Mouse (Mus musculus) kidney, postnatal 0 days (tissue): Measurements from ENCODE around the gene Hebp1. TPM values are rescaled to one million over a fixed set of nuclear protein-coding genes. Genes with fewer than 3 reads are reported as not detected.

ENCODE experiments used
- ATAC-seq: fragments of 200-750 bp; cut with Nextera tagmentation; replicated peaks from 2 replicates; pipeline ENCODE4 v1.8.0; 2017; ENCODE audit warnings: low read depth, moderate number of reproducible peaks, moderate TSS enrichment, moderate library complexity; ENCODE audit not compliant: low FRiP score
- DNase-seq: peaks from one replicate; pipeline ENCODE4 v3.0.0-alpha.2; 2016; ENCODE audit warnings: low spot score
- H3K27ac ChIP-seq: fragments of 300-500 bp; sonication (generic); 2 replicates; pipeline ENCODE4 v1.5.1; 2014; ENCODE audit warnings: mild to moderate bottlenecking
- H3K27me3 ChIP-seq: fragments of 300-500 bp; sonication (generic); 2 replicates; pipeline ENCODE4 v1.6.1; 2014; ENCODE audit warnings: low read length, mixed read lengths; ENCODE audit not compliant: insufficient read depth
- H3K36me3 ChIP-seq: fragments of 300-500 bp; sonication (generic); 2 replicates; pipeline ENCODE4 v1.6.1; 2014; ENCODE audit warnings: low read length, mixed read lengths; ENCODE audit not compliant: insufficient read depth
- H3K4me1 ChIP-seq: fragments of 300-500 bp; sonication (generic); replicated peaks from 2 replicates; pipeline ENCODE4 v1.6.1; 2014; ENCODE audit warnings: antibody characterized with exemption, low read length, mixed read lengths; ENCODE audit not compliant: insufficient read depth
- H3K4me2 ChIP-seq: fragments of 300-500 bp; sonication (generic); 2 replicates; pipeline ENCODE4 v1.6.1; 2014; ENCODE audit warnings: mild to moderate bottlenecking, low read length, moderate library complexity, mixed read lengths
- H3K4me3 ChIP-seq: fragments of 300-500 bp; sonication (generic); replicated peaks from 2 replicates; pipeline ENCODE4 v1.5.1; 2014; ENCODE audit warnings: low read depth, low read length
- H3K9ac ChIP-seq: fragments of 300-500 bp; sonication (generic); 2 replicates; pipeline ENCODE4 v1.6.1; 2014; ENCODE audit warnings: low read depth, low read length
- H3K9me3 ChIP-seq: fragments of 300-500 bp; sonication (generic); replicated peaks from 2 replicates; pipeline ENCODE4 v1.6.1; 2016; ENCODE audit warnings: low read length, inconsistent platforms, mixed read lengths
- CTCF ChIP-seq: IDR thresholded peaks from 2 replicates; pipeline ENCODE4 v1.5.1; 2016; ENCODE audit warnings: antibody characterized with exemption, low read depth, mild to moderate bottlenecking, moderate library complexity
- WGBS: fragments of 180-500 bp; shearing (Covaris S2); extraction: QIAGEN DNeasy Blood & Tissue Kit; methylation state at CpG from one replicate; pipeline ENCODE4 v1.1.7; 2014; 5-methylcytosine and 5-hydroxymethylcytosine counted together
- polyA plus RNA-seq: library from polyadenylated mRNA; unstranded; fragments of >200 nt; fragmentation: Nextera tagmentation; extraction: Ambion mirVana; gene quantifications from 2 replicates; pipeline ENCODE4 v1.2.1, GENCODE M21; 2015

Gene Hebp1
- polyA plus RNA-seq, 1 experiment from 2014 or later, result 52.3 TPM

DNA sequence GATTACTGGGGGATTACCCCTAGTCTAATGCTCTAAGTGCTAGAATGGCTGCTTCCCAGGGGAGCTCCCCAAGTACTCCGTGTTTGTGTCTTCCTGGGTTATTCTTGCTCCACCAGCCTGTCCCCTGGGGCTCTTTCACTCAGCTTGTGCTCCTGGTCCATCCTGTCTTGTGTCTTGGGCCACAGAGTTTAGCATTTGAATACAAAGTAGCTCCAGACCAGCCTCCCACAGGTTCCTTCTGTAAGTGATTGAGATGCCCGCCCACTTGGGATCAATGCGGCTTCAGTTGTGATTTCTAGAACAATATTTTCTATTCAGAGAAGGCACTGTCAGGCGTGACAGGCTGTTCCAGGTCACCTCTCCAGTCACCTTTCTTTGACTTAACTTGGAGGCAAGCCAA, 4.1 kb downstream of the Hebp1 start:
- 32% methylated on average over 4 of the region's 4 CpGs for WGBS
- 0 out of 2 replicates have a peak, but pooled peaks cover 3% of the 10 kb centered on the region for H3K4me1 ChIP-seq
- no peak for DNase-seq
- H3K9ac ChIP-seq, result no peak overlapping the region
- no peak overlapping the region for H3K4me2 ChIP-seq
- no peaks in the 10 kb centered on the region for H3K36me3 ChIP-seq
- TF ChIP-seq CTCF, result no peak
- H3K27me3 ChIP-seq, result no peaks in the 10 kb centered on the region
- H3K9me3 ChIP-seq, result no peaks in the 10 kb centered on the region
- no peak for ATAC-seq
- H3K27ac ChIP-seq, result no peak overlapping the region
- H3K4me3 ChIP-seq, result no peak overlapping the region

DNA sequence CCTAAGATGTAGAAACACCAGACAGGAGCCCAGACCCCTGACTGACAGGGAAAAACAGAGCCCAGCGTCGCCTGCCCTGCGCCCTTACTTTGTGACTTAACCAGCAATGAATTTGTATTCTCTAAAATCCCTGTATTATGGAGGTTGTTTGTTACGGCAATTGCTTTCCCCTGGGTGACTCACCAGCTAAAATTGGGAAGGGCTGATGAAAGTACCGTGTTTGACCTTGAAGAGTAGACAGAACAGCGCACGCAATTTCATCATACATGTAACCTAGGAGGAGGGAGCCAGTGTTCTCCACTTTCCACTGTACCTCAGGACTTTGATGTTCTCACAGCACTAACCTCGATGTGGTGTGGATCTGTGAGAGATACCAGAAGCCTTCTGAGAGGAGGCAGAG, 4.8 kb downstream of the Hebp1 start:
- no peak overlapping the region for H3K27ac ChIP-seq
- DNase-seq (no peak), ATAC-seq (no peak)
- H3K27me3 ChIP-seq, result no peaks in the 10 kb centered on the region
- 0 out of 2 replicates have a peak, but pooled peaks cover 3% of the 10 kb centered on the region for H3K4me1 ChIP-seq
- H3K9ac ChIP-seq, result no peak overlapping the region
- no peak for TF ChIP-seq CTCF
- 83% methylated on average over 8 of the region's 8 CpGs for WGBS
- no peaks in the 10 kb centered on the region for H3K36me3 ChIP-seq
- H3K4me2 ChIP-seq, result no peak overlapping the region
- no peak overlapping the region for H3K4me3 ChIP-seq
- H3K9me3 ChIP-seq, result no peaks in the 10 kb centered on the region

DNA sequence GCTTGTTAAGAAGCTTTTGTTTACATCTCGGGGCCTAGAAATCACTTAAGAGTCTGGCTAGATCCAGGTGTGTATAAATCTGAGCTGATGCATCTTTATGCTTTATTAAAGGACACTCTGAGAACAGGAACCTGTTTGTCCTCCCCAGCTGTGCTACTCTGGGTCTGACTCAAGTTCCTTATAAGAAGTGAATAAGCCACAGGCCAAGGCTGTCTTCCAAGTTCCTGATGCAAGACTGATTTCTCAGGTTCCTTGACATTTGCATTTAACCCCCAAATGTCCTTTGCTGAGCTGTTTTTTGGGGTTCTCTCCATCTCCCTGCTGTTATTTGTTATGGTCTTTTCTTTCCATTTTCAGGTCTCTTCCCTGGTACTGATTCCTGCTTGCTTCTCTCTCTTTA, 5.9 kb downstream of the Hebp1 start:
- Histone ChIP-seq H3K9me3 (no peaks in the 10 kb centered on the region), H3K4me1 (0 out of 2 replicates have a peak, but pooled peaks cover 3% of the 10 kb centered on the region), H3K27ac (no peak overlapping the region), H3K27me3 (no peaks in the 10 kb centered on the region), H3K36me3 (no peaks in the 10 kb centered on the region), H3K9ac (no peak overlapping the region), H3K4me2 (no peak overlapping the region), H3K4me3 (no peak overlapping the region)
- DNase-seq (no peak), ATAC-seq (no peak)
- no peak for TF ChIP-seq CTCF
- 83% methylated on average over 1 of the region's 1 CpGs for WGBS

DNA sequence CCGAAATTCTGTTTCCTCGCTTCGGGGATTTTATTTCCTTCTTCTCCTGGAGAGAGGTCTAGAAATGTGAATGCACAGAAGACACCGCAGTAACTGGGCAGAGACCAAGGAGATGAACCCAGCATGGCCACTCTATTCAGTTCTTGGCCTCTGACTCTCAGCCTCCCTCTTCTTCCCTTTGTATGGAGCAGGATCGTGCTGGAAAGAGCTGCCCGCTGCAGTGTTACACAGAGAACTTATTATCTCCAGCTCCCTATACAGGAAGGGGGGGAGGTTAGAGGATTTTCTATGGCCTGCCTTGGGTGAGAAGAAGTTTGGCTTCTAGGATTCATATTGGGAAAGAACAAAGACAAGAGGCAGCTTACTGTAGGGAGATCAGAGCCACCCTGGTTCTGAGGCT, 7.7 kb downstream of the Hebp1 start:
- no peak overlapping the region for H3K4me2 ChIP-seq
- ATAC-seq, result no peak
- H3K27ac ChIP-seq, result no peak overlapping the region
- no peak overlapping the region for H3K4me3 ChIP-seq
- H3K36me3 ChIP-seq, result no peaks in the 10 kb centered on the region
- TF ChIP-seq CTCF, result no peak
- no peak overlapping the region for H3K9ac ChIP-seq
- 65% methylated on average over 6 of the region's 6 CpGs for WGBS
- 0 out of 2 replicates have a peak, but pooled peaks cover 3% of the 10 kb centered on the region for H3K4me1 ChIP-seq
- no peak for DNase-seq
- H3K27me3 ChIP-seq, result no peaks in the 10 kb centered on the region
- no peaks in the 10 kb centered on the region for H3K9me3 ChIP-seq

DNA sequence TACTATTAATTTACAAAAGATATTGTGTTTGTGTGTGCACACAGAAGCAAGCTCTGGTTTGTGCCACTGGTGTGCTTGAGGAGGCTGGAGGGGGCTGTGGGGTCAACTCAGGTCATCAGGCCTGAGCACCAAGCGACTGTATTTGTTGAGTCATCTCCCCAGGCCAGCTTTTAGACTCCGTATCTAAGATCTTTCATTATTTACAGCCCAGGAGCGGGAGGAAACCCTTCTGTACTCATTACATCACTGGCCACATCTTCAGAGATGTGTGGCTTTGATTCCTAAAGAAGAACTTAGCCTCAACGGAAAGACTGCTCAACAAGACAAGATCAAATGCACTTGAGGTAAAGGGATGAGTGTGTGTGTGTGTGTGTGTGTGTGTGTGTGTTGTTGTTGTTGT, 9.2 kb downstream of the Hebp1 start:
- no peak overlapping the region for H3K27ac ChIP-seq
- WGBS, result 52% methylated on average over 4 of the region's 4 CpGs
- H3K27me3 ChIP-seq, result no peaks in the 10 kb centered on the region
- no peaks in the 10 kb centered on the region for H3K36me3 ChIP-seq
- no peak for ATAC-seq
- no peaks in the 10 kb centered on the region for H3K4me1 ChIP-seq
- no peak overlapping the region for H3K4me2 ChIP-seq
- DNase-seq, result no peak
- TF ChIP-seq CTCF, result no peak
- no peak overlapping the region for H3K9ac ChIP-seq
- no peaks in the 10 kb centered on the region for H3K9me3 ChIP-seq
- H3K4me3 ChIP-seq, result no peak overlapping the region

DNA sequence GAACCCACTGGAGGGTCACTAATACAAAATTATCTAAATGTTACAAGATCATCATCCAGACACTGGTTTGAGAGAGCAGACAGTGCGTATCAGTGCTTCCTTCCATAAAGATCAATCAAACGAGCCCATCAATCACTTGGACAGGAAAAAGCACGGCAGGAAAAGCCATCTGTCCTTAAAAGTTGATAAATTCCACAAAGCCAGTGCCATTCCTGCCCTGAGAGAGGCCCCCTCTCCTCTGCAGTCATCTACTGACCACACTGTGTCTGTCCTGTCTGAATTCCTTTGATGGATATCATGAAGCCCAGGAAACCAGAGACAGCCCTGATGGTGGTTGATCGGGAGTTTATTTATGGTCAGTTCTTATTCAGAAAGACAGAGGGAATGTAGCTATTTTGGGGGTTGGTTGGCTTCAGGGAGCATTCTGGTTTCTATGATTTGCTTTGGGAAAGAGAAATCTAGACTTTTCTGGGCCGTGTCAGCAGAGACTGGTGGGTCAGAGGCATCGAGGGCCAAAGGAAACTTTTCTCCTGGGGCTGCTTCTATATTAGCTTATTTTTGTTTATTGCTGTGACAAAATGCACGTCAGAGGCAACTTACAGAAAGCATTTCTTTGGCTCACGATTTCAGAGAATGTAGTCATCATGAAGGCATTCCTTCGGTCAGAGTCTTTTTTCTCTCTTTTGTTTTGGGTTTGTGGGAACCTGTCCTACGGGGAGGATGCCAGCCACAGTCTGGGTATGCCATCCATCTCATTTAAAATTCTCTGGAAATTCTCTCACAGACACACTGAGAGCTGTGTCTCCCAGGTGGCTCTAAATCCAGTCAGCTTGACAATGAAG, 10.5 kb downstream of the Hebp1 start:
- no peaks in the 10 kb centered on the region for H3K9me3 ChIP-seq
- H3K27me3 ChIP-seq, result no peaks in the 10 kb centered on the region
- no peaks in the 10 kb centered on the region for H3K4me1 ChIP-seq
- WGBS, result 50% methylated on average over 10 of the region's 10 CpGs
- ATAC-seq, result no peak
- TF ChIP-seq CTCF, result no peak
- DNase-seq, result no peak
- no peak overlapping the region for H3K9ac ChIP-seq
- no peak overlapping the region for H3K4me2 ChIP-seq
- no peak overlapping the region for H3K4me3 ChIP-seq
- H3K27ac ChIP-seq, result no peak overlapping the region
- no peaks in the 10 kb centered on the region for H3K36me3 ChIP-seq
